Mouse (Mus musculus) small intestine, adult 2 months (tissue): Measurements from ENCODE around the gene Myod1.

Experiments used
- CTCF ChIP-seq: fragments of 200-500 bp; IDR thresholded peaks from 2 replicates; pipeline ENCODE4 v1.5.1; 2012; ENCODE audit warnings: low read depth, mild to moderate bottlenecking, control low read depth, inconsistent platforms, low read length, moderate library complexity, mixed read lengths; ENCODE audit not compliant: insufficient replicate concordance, insufficient read length; ENCODE audit errors: extremely low read depth
- POLR2A ChIP-seq: fragments of 200-500 bp; IDR thresholded peaks from 2 replicates; pipeline ENCODE4 v1.6.1; 2012; ENCODE audit warnings: low read depth, mild to moderate bottlenecking, control low read depth, inconsistent platforms, low read length, moderate library complexity

DNA sequence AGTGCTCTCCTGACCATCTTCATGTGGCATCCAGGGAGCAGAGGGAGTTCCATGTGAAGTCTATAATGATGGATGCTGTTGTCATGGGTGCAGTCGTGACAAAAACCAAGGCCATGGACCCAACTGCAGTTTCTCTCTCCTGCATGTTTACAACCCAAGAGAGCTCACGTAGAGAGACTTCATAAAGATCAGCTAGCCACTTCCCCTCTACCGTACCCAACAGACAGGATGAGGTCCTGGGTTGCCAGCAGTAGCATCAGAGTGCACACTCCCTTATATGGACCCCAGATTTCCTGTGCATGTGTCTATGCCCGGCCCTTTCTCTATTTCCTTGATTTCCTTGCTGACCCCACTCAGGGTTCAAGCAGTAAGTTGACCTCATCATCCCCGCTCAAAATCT is 15.4 kb downstream of the Myod1 start:
- TF ChIP-seq CTCF (no peak), POLR2A (no peak)
